Mouse (Mus musculus) monocyte, adult 5-6 weeks (primary cell): Measurements from ENCODE around the gene Gm20807. TPM values are rescaled to one million over a fixed set of nuclear protein-coding genes. Genes with fewer than 3 reads are reported as not detected.
"Not testable (repeated sequence)": the region's sequence is repeated elsewhere in the genome, so short reads cannot be mapped to it uniquely, and the experiment has no call there.

ENCODE experiments used
- ATAC-seq: fragments of 153-309, 156-312 bp; replicated peaks from 2 replicates; pipeline ENCODE4 v1.8.0; 2017; ENCODE audit warnings: mild to moderate bottlenecking; ENCODE audit not compliant: low TSS enrichment, insufficient number of reproducible peaks, severe bottlenecking, poor library complexity, low FRiP score
- total RNA-seq: library from RNA; stranded (forward); fragments of 200-1000, 200-491, 200-594 nt; gene quantifications from 3 replicates; pipeline ENCODE4 v1.2.3, GENCODE M21; 2017

The Gm20807 gene
- not detected in 3 replicates for total RNA-seq

DNA sequence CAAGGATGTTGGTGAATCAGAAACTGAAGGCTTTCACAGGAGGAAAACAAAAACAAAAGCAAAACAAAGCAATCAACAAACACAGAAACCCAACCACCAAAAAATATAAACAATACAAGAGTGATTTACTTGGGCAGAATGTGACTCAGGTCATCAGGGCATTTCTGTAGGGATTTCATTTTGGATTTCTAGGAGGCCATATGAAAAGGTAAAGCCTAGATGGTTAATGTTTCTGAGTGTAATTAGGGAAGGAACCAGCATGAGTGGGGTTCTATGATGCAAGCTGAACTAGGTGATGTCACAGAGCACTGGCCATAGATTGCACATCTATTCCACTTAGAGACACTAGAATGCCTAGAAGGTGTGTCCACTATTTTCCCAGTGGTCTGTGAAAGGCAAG is at the start of gene Gm20807:
TSS of gene Gm20807 (plus strand) at position 301 of the 400 bp plus-strand sequence.
- ATAC-seq: not testable (repeated sequence)

Other genes with a start within 250 kb of the Gm20807 start
- gene Gm21891, start 90.6 kb downstream of the Gm20807 start, total RNA-seq: not detected in 3 replicates
- not detected in 3 replicates for gene Gm21425, start 119.1 kb downstream of the Gm20807 start, total RNA-seq
- gene Gm21828, start 181.0 kb downstream of the Gm20807 start, total RNA-seq: not detected in 3 replicates
- gene Gm21440, start 209.5 kb downstream of the Gm20807 start, total RNA-seq: not detected in 3 replicates
- gene Gm21454, start 209.6 kb downstream of the Gm20807 start, total RNA-seq: not detected in 3 replicates